Mouse (Mus musculus) kidney, embryonic 14.5 days (tissue): ENCODE measurements at regions not wholly inside any gene's neighbourhood (a gene's known extent, or its start where the extent isn't known, plus 50 kb on each side); places are given as distances from the start of the nearest gene placed in this dataset.

ENCODE experiments used
- ATAC-seq: fragments of 200-750 bp; cut with Nextera tagmentation; 2 replicates; pipeline ENCODE4 v1.8.0; 2017; ENCODE audit warnings: moderate number of reproducible peaks, mild to moderate bottlenecking, moderate TSS enrichment, moderate library complexity; ENCODE audit not compliant: low FRiP score, low TSS enrichment
- H3K27ac ChIP-seq: fragments of 300-500 bp; sonication (generic); 2 replicates; pipeline ENCODE4 v1.5.1; 2014; ENCODE audit warnings: low read depth, mild to moderate bottlenecking, low read length, moderate library complexity, mixed read lengths
- H3K27me3 ChIP-seq: fragments of 300-500 bp; sonication (generic); 2 replicates; pipeline ENCODE4 v1.6.1; 2014; ENCODE audit warnings: mild to moderate bottlenecking, low read length; ENCODE audit not compliant: control insufficient read depth, insufficient read depth
- H3K36me3 ChIP-seq: fragments of 300-500 bp; sonication (generic); 2 replicates; pipeline ENCODE4 v1.6.1; 2014; ENCODE audit warnings: low read length, mixed read lengths; ENCODE audit not compliant: control insufficient read depth, insufficient read depth
- H3K4me1 ChIP-seq: fragments of 300-500 bp; sonication (generic); 2 replicates; pipeline ENCODE4 v1.6.1; 2014; ENCODE audit warnings: low read length, mixed read lengths; ENCODE audit not compliant: control insufficient read depth, insufficient read depth
- H3K4me2 ChIP-seq: fragments of 300-500 bp; sonication (generic); replicated peaks from 2 replicates; pipeline ENCODE4 v1.6.1; 2014; ENCODE audit warnings: low read depth, mild to moderate bottlenecking, low read length
- H3K4me3 ChIP-seq: fragments of 300-500 bp; sonication (generic); 2 replicates; pipeline ENCODE4 v1.5.1; 2014; ENCODE audit warnings: mild to moderate bottlenecking, low read length
- H3K9ac ChIP-seq: fragments of 300-500 bp; sonication (generic); 2 replicates; pipeline ENCODE4 v1.6.1; 2014; ENCODE audit warnings: low read depth, mild to moderate bottlenecking, low read length, moderate library complexity
- H3K9me3 ChIP-seq: fragments of 300-500 bp; sonication (generic); 2 replicates; pipeline ENCODE4 v1.6.1; 2016; ENCODE audit warnings: low read length; ENCODE audit not compliant: control insufficient read depth
- WGBS: fragments of 180-500 bp; shearing (Covaris S2); extraction: QIAGEN DNeasy Blood & Tissue Kit; methylation state at CpG from one replicate; pipeline ENCODE4 v1.1.7; 2014; 5-methylcytosine and 5-hydroxymethylcytosine counted together

GRCm38 (mm10) chr19:30289721-30290120 lies 57.0 kb downstream of the Mbl2 start:
- Histone ChIP-seq H3K4me3 (no peak overlapping the region), H3K27ac (no peak overlapping the region), H3K9me3 (no peaks in the 10 kb centered on the region), H3K4me1 (no peaks in the 10 kb centered on the region), H3K36me3 (no peaks in the 10 kb centered on the region), H3K27me3 (0 out of 2 replicates have a peak, but pooled peaks cover 2% of the 10 kb centered on the region), H3K9ac (no peak overlapping the region), H3K4me2 (no peak overlapping the region)
- no peak for ATAC-seq
- 47% methylated on average over 4 of the region's 4 CpGs for WGBS

- no peaks in the 10 kb centered on the region for H3K27me3 ChIP-seq
- WGBS: 40% methylated on average over 15 of the region's 15 CpGs
- no peak overlapping the region for H3K4me3 ChIP-seq
- no peak for ATAC-seq
- H3K36me3 ChIP-seq: no peaks in the 10 kb centered on the region
- no peak overlapping the region for H3K9ac ChIP-seq
- H3K9me3 ChIP-seq: no peaks in the 10 kb centered on the region
- 0 out of 2 replicates have a peak overlapping the region, but pooled peaks have one; percentile 5 for H3K4me2 ChIP-seq
- H3K27ac ChIP-seq: no peak overlapping the region
- 0 out of 2 replicates have a peak, but pooled peaks cover 3% of the 10 kb centered on the region for H3K4me1 ChIP-seq
Measured at GRCm38 (mm10) chr19:30295263-30295704, 62.5 kb downstream of the Mbl2 start.

GRCm38 (mm10) chr19:30296024-30296423 lies 63.3 kb downstream of the Mbl2 start:
- Histone ChIP-seq H3K4me2 (no peak overlapping the region), H3K4me1 (0 out of 2 replicates have a peak, but pooled peaks cover 3% of the 10 kb centered on the region), H3K27me3 (no peaks in the 10 kb centered on the region), H3K9ac (no peak overlapping the region), H3K4me3 (no peak overlapping the region), H3K36me3 (no peaks in the 10 kb centered on the region), H3K9me3 (no peaks in the 10 kb centered on the region), H3K27ac (no peak overlapping the region)
- WGBS: 88% methylated on average over 3 of the region's 3 CpGs
- ATAC-seq: no peak

- Histone ChIP-seq H3K4me3 (no peak overlapping the region), H3K27me3 (no peaks in the 10 kb centered on the region), H3K27ac (no peak overlapping the region), H3K4me2 (no peak overlapping the region), H3K36me3 (no peaks in the 10 kb centered on the region), H3K4me1 (peaks cover 6% of the 10 kb centered on the region; the same call in 1 of the 2 replicates), H3K9ac (no peak overlapping the region), H3K9me3 (no peaks in the 10 kb centered on the region)
- WGBS: 63% methylated on average over 3 of the region's 3 CpGs
- no peak for ATAC-seq
Measured at GRCm38 (mm10) chr19:30299536-30299935, 66.8 kb downstream of the Mbl2 start.

- Histone ChIP-seq H3K27me3 (no peaks in the 10 kb centered on the region), H3K4me1 (peaks cover 3% of the 10 kb centered on the region; the same call in 1 of the 2 replicates), H3K9ac (no peak overlapping the region), H3K36me3 (no peaks in the 10 kb centered on the region), H3K4me2 (no peak overlapping the region), H3K9me3 (no peaks in the 10 kb centered on the region), H3K4me3 (no peak overlapping the region), H3K27ac (no peak overlapping the region)
- no peak for ATAC-seq
- WGBS: 72% methylated on average over 4 of the region's 4 CpGs
Measured at GRCm38 (mm10) chr19:30302281-30302680, 69.5 kb downstream of the Mbl2 start.

- Histone ChIP-seq H3K4me1 (peaks cover 3% of the 10 kb centered on the region; the same call in 1 of the 2 replicates), H3K4me3 (no peak overlapping the region), H3K4me2 (no peak overlapping the region), H3K9me3 (no peaks in the 10 kb centered on the region), H3K27ac (no peak overlapping the region), H3K9ac (no peak overlapping the region), H3K36me3 (no peaks in the 10 kb centered on the region), H3K27me3 (no peaks in the 10 kb centered on the region)
- WGBS: 89% methylated on average over 2 of the region's 2 CpGs
- ATAC-seq: no peak
Measured at GRCm38 (mm10) chr19:30306379-30306778, 73.6 kb downstream of the Mbl2 start.

- H3K36me3 ChIP-seq: no peaks in the 10 kb centered on the region
Measured at GRCm38 (mm10) chr19:30306919-30307318, 74.2 kb downstream of the Mbl2 start.

GRCm38 (mm10) chr19:30317314-30317713 lies 84.6 kb downstream of the Mbl2 start:
- no peak overlapping the region for H3K4me3 ChIP-seq
- H3K36me3 ChIP-seq: no peaks in the 10 kb centered on the region
- no peak overlapping the region for H3K4me2 ChIP-seq
- H3K27ac ChIP-seq: no peak overlapping the region
- H3K27me3 ChIP-seq: no peaks in the 10 kb centered on the region
- no peaks in the 10 kb centered on the region for H3K4me1 ChIP-seq
- 89% methylated on average over 3 of the region's 3 CpGs for WGBS
- no peaks in the 10 kb centered on the region for H3K9me3 ChIP-seq
- ATAC-seq: no peak
- no peak overlapping the region for H3K9ac ChIP-seq

More at GRCm38 (mm10) chr19:30306919-30307318, 74.2 kb downstream of the Mbl2 start:
- H3K9me3 ChIP-seq: no peaks in the 10 kb centered on the region
- H3K4me1 ChIP-seq: peaks cover 3% of the 10 kb centered on the region; the same call in 1 of the 2 replicates
- no peak overlapping the region for H3K4me3 ChIP-seq
- H3K27me3 ChIP-seq: no peaks in the 10 kb centered on the region
- H3K27ac ChIP-seq: no peak overlapping the region
- WGBS: 72% methylated on average over 6 of the region's 6 CpGs
- no peak overlapping the region for H3K4me2 ChIP-seq
- no peak for ATAC-seq
- H3K9ac ChIP-seq: no peak overlapping the region

GRCm38 (mm10) chr19:30327693-30328092 lies 95.0 kb downstream of the Mbl2 start:
- Histone ChIP-seq H3K4me1 (no peaks in the 10 kb centered on the region), H3K27ac (no peak overlapping the region), H3K36me3 (no peaks in the 10 kb centered on the region), H3K27me3 (no peaks in the 10 kb centered on the region), H3K9ac (no peak overlapping the region), H3K4me2 (no peak overlapping the region), H3K4me3 (no peak overlapping the region), H3K9me3 (no peaks in the 10 kb centered on the region)
- no peak for ATAC-seq
